Mouse (Mus musculus): Measurements from ENCODE around the gene Abcb1b. TPM values are rescaled to one million over a fixed set of nuclear protein-coding genes. Genes with fewer than 3 reads are reported as not detected.
"Not testable (repeated sequence)": the region's sequence is repeated elsewhere in the genome, so short reads cannot be mapped to it uniquely, and the experiment has no call there.

Abcb1b gene
- polyA plus RNA-seq, 1 experiment: 0.58 TPM

- DNase-seq (ENCODE audit: low read depth, low spot score): no peak
- WGBS: 42% methylated on average over 1 of the region's 1 CpGs
Observed at GRCm38 (mm10) chr5:8861811-8862210, 63.9 kb downstream of the Abcb1b start.

GRCm38 (mm10) chr5:8863580-8864337, 65.8 kb downstream of the Abcb1b start:
- no peak for DNase-seq (ENCODE audit: low read depth, low spot score)
- WGBS: 64% methylated on average over 14 of the region's 14 CpGs

DNA sequence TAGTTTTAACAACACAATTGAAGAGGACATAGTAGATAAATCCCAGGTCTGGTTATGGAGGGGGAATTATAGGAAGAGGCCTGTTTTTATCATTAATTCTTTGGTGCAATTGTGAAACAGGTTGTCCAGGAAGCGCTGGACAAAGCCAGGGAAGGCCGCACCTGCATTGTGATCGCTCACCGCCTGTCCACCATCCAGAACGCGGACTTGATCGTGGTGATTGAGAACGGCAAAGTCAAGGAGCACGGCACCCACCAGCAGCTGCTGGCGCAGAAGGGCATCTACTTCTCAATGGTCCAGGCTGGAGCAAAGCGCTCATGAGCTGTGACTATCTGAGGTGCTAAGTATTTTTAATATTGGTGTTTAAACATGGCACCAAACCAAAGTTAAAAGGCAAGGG, 67.7 kb downstream of the Abcb1b start:
- DNase-seq (ENCODE audit: low read depth, low spot score): not testable (repeated sequence)
- WGBS: 95% methylated on average over 11 of the region's 11 CpGs

DNA sequence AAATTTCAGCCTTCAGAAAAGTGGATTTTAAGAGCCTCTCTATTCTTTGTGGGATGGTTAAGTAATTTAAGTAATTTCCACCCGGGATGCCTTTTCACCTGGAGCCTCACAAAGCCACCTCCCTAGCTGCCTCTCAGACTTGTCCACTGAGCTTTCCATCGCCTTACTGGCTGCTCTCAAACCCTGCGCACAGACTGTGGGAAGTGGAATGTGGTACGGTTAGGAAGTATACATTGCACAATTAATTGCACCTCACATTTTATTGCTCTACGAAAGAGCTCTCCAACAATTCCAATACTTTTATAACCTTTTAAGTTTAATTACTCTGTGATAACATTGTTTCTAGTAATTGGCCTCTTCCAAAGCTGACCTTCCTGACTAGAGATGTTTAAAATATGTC, 68.4 kb downstream of the Abcb1b start:
- DNase-seq (ENCODE audit: low read depth, low spot score): no peak
- WGBS: 30% methylated on average over 5 of the region's 5 CpGs

GRCm38 (mm10) chr5:8868019-8868418, 70.1 kb downstream of the Abcb1b start:
- no peak for DNase-seq (ENCODE audit: low read depth, low spot score)
- whole genome bisulfite sequencing: 16% methylated on average over 1 of the region's 1 CpGs

DNA sequence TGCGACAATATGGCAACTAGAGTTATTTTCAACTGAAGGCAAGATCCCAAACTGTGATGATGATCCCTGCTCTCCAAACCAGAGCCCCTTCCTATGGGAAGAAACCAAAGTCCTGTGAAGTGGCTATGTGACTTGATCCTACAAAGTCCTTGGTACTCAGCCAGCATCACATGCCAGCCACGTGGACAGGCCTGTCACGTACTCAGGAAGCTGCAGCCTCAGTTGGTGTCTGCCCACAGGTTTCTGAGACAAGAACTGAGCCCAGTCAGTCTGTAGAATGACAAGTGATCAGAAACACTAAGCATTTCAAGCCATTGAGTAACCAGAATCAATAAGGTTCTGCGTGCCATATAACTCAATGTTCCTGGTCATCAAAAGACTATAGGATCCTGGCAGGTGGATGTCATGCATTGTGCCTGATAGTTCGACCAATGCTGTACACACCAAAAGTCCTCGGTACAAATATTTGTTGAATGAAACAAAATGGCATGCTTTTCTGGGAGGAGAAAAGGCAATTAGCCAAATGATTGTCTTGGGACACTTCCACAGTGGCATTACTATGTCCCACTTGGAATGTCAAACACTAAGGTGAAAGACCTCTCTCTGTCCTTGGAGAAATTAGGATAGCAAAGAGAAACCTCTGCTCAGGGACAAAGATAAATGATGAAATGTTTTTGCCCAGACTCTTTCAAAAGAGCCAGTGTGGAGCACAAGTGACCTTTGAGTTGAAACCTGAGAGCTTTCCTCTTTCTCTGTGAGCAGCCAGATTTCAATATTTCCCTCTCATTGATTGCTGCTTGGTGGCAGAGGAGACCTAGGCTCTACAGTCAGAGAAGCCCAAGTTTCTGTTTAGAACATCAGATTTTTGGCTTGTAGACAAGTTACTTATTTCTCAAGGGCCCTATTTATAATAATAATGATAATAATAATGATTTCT, 75.3 kb downstream of the Abcb1b start:
- DNase-seq (ENCODE audit: low read depth, low spot score): no peak
- WGBS: 82% methylated on average over 6 of the region's 6 CpGs

- 69% methylated on average over 2 of the region's 2 CpGs for WGBS
- no peak for DNase-seq (ENCODE audit: low read depth, low spot score)
Observed at GRCm38 (mm10) chr5:8877086-8877485, 79.1 kb downstream of the Abcb1b start.

- WGBS: 63% methylated on average over 5 of the region's 5 CpGs
- DNase-seq (ENCODE audit: low read depth, low spot score): no peak
Observed at GRCm38 (mm10) chr5:8877800-8878199, 79.9 kb downstream of the Abcb1b start.

GRCm38 (mm10) chr5:8885837-8886236, 87.9 kb downstream of the Abcb1b start:
- DNase-seq (ENCODE audit: low read depth, low spot score): no peak
- 70% methylated on average over 2 of the region's 2 CpGs for WGBS

GRCm38 (mm10) chr5:8893300-8894103, 95.6 kb downstream of the Abcb1b start, which contains the start of gene Abcb4:
Gene Abcb4 (plus strand): TSS chr5:8893717.
- DNase-seq (ENCODE audit: low read depth, low spot score): no peak
- under 1% methylated on average over 64 of the region's 65 CpGs for WGBS

DNA sequence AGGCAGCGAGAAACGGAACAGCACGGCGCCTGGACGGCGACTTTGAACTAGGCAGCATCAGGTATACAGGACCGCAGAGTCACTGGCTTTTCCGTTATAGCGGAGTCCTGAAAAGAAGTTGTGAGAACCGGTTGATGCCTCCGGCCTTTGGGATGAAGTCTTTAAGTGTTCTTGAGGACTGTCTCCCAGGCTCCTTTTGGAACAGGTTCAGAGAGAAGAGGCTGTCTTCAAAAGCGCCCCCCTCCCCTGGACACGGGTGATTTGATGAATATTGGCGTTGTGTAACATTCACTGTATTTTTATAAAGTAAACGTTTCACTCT, 96.1 kb downstream of the Abcb1b start:
- no peak for DNase-seq (ENCODE audit: low read depth, low spot score)
- WGBS: 5% methylated on average over 15 of the region's 15 CpGs

GRCm38 (mm10) chr5:8894641-8895490, 96.9 kb downstream of the Abcb1b start:
- WGBS: 57% methylated on average over 15 of the region's 15 CpGs
- no peak for DNase-seq (ENCODE audit: low read depth, low spot score)

GRCm38 (mm10) chr5:8896198-8896597, 98.3 kb downstream of the Abcb1b start:
- 65% methylated on average over 1 of the region's 1 CpGs for whole genome bisulfite sequencing
- DNase-seq (ENCODE audit: low read depth, low spot score): no peak

DNA sequence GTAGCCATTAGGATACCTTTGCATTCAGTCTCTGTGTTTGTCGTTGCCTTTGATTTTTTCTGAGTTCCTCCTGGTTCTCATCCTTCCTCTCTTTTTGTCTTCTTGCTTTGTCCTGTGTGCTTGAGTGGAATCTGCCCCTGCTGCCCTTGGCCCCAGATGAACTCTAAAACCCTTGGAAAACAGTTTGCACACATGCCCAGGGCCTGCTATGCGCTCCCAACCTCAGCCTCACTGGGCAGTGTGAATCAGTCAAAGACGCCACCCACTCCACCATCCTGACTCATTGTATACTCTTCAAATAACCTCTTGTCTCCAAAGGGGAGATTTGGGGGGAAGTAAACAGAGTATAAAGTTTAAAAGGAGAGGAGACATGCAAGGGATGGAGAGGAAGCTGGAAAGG, 100.3 kb downstream of the Abcb1b start:
- 43% methylated on average over 3 of the region's 3 CpGs for WGBS
- DNase-seq (ENCODE audit: low read depth, low spot score): no peak

DNA sequence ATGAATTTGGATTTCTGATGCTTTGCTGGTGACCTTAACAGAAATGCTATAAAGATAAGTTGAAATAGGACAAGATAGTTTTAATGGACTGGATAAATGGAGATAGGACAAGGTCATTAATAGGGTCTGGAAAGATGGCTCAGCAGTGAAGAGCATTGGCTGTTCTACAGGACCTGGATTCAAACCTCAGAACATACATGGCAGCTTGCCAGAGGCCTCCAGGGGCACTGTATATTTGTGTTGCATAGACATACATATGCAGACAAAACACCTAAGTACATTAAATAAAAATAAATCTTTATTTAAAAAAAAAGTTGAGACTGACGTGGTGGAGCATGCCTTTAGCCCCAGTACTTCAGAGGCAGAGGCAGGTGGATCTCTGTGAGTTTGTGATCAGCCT, 103.1 kb downstream of the Abcb1b start:
- WGBS: 71% methylated on average over 1 of the region's 1 CpGs
- DNase-seq (ENCODE audit: low read depth, low spot score): no peak

DNA sequence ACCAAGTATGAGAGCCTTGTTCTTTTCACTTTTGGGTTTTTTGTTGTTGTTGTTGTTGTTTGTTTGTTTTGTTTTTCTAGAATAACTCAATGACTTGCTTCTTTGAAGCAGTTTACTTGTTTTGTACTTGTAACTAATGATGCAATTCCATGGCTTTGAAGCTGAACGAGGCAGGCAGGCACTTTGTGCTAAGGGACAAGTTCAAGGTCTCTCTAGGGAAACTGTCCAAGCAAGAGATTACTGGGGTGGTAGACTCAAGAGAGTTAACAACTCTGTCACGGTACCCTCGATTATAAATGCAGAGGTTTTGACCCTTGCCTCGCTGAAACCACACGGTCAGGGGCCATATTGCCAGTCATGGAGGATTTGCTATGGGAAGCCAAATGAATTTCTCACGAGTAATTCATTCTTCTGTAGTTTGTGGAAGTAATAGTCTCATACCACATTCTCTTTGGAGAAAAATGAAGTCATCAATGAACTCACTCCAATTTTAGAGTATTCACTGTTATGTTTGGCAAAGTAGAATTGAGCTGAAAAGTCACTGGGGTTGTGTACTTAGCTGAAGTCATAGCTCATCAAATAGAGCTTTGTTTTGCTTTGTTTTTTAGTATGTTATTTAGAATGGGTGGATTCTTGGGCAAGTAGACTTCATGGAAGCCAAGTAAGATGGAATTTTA, 104.3 kb downstream of the Abcb1b start:
- DNase-seq (ENCODE audit: low read depth, low spot score): no peak
- WGBS: 68% methylated on average over 6 of the region's 6 CpGs

- 85% methylated on average over 6 of the region's 6 CpGs for WGBS
- no peak for DNase-seq (ENCODE audit: low read depth, low spot score)
Observed at GRCm38 (mm10) chr5:8904539-8904938, 106.6 kb downstream of the Abcb1b start.

DNA sequence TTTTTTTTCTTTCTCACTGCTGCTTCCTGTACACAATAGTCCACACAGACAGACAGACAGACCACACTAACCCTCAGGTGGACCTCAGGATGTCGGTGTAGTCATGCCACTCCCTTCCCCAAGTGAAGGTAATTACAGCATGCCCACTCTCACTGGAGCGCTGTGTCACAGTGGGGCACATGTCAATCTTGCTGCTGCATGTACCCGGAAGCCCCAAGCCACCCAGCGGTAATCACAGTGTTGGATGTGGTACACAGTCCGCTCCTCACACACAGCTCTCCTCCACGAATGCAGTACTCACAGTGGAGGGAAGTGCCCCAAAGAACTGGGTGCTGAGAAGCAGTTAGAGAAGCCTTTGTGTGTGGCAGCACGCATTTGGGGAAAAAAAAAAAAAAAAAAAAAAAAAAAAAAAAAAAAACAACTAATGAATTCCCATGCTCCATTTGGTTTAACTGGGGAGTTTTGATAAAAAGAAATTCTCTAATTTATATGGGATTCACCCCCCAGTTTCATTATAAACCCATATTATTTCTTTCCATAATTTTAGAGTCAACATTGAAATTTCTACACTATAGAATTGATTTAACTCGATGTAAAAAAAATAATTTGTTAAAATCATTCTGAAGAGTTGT, 113.7 kb downstream of the Abcb1b start:
- 70% methylated on average over 8 of the region's 8 CpGs for WGBS
- DNase-seq (ENCODE audit: low read depth, low spot score): no peak
